Mouse (Mus musculus): ENCODE measurements around the gene Klf12.

GRCm38 (mm10) chr14:99856158-99857011, 428.1 kb downstream of the Klf12 start:
- TF ChIP-seq CTCF (IDR thresholded peaks at IDR 0.05; ENCODE audit: insufficient read depth, low read depth, low read length) (no peak), POLR2A (IDR thresholded peaks at IDR 0.05; ENCODE audit: insufficient read depth, low read depth, low read length) (no peak)
